Mouse (Mus musculus) frontal cortex, postnatal 10 days (tissue): ENCODE results near the gene Ktn1.

Experiments used
- DNase-seq, 2 experiments: peaks; one replicate each; pipeline ENCODE4 v3.0.0; 2022; ENCODE audit warnings: low spot score in 2 of 2, mixed read lengths in 1 of 2

The Ktn1 gene

DNA sequence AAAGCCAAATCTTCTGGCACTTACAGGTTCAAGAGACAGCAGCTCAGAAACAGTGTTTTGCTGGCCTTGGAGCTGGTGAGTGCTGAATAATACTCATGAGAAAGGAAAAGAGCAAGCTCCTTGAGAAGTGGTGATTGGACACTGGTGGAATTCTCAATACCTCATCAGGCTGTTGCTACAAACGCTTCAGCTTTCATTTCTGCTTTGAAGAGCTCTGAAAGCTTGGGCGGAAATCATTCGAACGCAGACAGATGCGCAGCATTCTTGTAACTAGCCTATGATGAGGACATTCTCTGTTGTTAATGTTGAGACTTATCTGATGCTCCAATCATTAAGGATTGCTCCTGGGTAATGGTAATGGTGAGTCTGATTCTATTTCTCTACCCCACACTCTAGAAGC lies at the start of gene Ktn1:
Ktn1 (plus strand) TSS at position 231 of the 400 bp plus-strand sequence.
- no peak for DNase-seq

GRCm38 (mm10) chr14:47613254-47613653 lies 35.0 kb upstream of the Ktn1 start:
- DNase-seq, result no peak

DNA sequence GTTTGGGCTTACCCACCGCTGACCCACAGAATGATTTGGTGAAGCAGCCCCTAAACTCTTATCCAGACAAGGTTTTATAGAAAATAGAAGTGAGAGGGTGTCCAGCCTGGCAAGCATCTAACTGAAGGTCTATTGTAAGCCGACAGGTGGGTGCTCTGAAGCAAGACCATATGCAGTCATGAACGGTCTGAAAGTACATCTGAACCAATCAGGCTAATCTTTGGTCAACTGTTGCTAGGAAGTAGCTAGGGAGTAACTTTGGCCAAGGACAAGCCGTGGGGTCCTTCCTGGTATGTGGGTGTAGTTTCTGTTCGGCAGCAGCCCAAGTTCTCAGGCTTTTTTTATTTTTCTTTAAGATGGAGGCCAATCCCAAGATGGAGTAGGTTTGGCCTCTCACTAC lies 29.4 kb upstream of the Ktn1 start:
- no peak for DNase-seq

DNA sequence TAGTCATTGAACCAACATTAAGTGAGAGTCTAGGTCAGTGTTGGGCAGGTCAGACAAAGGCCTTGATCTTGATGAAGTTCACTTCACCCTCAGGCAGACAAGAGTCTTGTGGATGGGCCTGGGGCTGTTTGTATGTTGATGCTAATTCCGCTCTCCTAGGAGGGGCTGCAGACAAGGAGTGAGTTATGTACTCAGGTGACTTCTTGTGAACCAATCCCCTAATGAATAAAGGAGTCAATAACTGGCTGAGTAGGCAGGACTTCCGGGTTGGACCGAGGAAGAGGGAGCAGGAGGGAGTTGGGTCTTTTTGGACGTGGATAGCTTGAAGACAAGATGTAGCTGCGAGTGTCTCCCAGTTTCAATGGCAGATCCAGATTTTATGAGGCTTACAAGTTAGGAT lies 26.3 kb upstream of the Ktn1 start:
- DNase-seq, result no peak

- DNase-seq, result no peak
Observed at GRCm38 (mm10) chr14:47624837-47625236, 23.4 kb upstream of the Ktn1 start.

DNA sequence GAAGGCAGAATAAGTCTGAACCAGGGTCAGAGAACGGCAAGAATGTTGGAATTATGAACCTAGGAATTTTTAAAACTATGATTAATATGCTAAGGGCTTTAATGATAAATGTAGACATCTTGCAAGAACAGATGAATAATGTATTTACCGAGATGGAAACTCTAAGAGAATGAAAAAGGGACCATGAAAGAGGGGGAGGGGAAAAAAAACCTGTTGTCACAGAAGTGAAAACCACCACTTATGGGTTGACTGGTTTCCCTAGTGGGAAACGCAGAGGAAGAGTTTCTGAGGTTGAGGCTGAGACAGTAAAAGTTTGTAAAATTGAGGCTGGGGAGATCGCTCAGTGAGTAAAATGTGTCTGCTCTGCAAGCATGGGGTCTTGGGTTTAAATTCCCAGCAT lies 22.1 kb upstream of the Ktn1 start:
- DNase-seq, result no peak

- no peak for DNase-seq
Observed at GRCm38 (mm10) chr14:47626812-47627211, 21.4 kb upstream of the Ktn1 start.

DNA sequence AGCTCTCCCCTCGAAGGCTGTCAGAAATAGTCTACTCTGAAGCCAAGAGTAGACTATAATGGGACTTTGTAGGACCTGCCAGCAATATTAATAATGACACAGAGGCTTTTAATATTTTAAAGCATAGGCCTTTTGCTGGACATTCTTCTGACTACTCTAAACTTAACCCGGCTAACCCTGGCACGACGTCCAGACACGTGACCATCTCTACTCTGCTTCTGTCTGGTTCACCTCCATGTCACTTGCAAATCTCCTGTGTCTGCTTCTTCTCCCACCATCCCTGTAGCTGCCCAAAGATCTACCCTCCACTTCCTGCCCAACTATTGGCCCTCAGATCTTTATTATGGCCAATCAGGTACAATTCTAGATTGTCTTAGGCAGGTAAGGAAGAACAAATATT lies 20.9 kb upstream of the Ktn1 start:
- no peak for DNase-seq

DNA sequence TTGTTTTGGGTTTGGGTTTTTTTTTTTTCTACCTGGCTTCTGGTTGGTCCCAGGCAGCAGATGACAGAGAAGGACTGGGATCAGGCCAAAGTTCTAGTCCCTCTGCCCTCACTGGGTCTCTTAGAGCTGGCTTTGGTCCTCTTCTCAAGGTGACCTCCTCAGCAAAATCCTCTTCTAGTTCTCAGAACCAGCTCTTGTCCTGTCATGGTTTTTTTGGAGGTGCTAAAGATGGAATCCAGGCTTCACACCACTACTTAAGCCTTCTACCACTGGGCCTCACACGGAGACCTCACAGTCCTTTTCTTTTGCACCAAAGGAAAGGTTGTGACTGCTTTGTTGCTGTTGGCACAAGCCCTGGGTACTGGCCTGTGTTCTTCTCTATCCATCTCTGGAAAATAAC lies 15.8 kb upstream of the Ktn1 start:
- no peak for DNase-seq

GRCm38 (mm10) chr14:47634410-47634809 lies 13.8 kb upstream of the Ktn1 start:
- no peak for DNase-seq

DNA sequence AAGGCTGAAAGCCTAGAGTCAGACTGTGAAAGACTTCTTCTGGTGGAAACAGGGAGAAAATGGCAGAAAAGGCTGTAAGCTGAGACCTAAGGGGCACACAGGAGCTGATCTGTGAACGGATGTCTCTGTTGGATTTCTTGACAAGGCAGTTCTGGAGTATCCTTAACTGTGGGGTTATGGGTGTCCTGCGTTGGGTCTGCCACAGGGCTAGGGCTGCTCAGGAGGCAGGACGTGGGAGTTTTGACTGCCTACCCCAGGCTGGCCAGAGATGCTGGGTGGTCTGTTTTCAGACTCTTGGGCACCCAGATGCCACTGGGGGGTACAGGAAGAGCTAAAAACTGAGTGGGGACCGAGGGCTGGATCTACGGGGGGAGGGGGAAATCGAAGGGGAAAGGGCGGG lies 13.4 kb upstream of the Ktn1 start:
- no peak for DNase-seq

GRCm38 (mm10) chr14:47638316-47638895 lies 9.8 kb upstream of the Ktn1 start:
- DNase-seq, result no peak

DNA sequence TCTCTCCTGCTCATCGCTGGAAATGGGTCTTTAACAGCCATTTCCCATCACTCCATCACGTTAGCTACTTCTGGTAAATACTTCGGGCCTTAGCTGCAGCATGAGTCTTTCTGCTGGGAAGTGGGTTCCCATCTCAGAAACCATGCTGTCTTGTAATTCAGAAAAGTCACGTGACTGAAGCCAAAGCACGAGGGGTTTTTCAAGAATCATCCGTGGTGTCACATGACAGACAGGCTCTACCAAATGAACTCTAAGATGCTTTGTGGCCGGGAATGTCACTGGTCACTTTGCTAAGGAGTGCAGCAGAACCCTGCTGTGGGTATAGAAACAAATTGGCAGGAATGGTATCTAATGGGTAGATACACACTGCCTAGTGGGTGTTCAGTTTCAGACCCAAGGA lies 2.6 kb upstream of the Ktn1 start:
- DNase-seq, result no peak

GRCm38 (mm10) chr14:47646246-47646645 lies 2.0 kb upstream of the Ktn1 start:
- DNase-seq, result no peak

DNA sequence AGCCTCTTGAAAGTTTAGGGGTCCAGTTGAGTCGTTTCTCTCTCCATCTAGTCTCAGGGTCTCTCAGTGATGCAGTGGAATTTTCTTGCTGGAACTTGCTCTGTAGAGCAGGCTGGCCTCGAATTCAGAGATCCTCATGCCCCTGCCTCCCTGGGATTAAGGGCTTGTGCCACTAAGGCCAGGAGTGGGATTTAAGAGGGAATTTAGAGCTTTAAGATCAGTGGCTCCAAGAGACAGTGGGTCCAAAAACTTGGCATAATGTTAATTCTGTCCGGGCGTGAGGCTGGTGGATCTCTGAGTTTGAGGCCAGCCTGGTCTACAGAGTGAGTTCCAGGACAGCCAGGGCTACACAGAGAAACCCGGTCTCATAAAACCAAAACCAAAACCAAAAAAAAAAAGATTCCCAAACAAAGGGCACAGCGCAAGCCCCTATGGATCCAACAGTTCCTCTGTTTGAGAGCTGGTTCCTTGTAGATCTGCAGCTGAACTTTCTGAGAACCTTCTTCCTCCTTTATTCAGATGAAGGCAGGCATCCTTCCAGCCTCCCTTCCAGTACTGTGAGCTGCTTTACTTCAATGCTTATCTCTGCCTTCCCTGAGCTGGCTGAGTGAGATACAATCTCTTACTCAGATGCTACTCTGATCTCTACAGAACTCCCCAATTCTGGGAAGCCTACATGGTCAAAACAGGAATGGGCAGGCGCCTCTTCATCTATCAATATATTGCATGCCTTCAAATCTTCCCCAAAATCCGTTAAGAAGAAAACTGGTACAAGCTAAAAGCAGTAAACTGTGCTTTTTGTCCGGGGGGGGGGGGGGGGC lies 1.3 kb upstream of the Ktn1 start:
- no peak for DNase-seq

- DNase-seq, result peak; percentile 73 to 77
Observed at GRCm38 (mm10) chr14:47648706-47649630, 720 bp downstream of the Ktn1 start.

- DNase-seq, result peak; percentile 17 to 46
Observed at GRCm38 (mm10) chr14:47649631-47650337, 1.5 kb downstream of the Ktn1 start.

GRCm38 (mm10) chr14:47650338-47650720 lies 2.1 kb downstream of the Ktn1 start:
- DNase-seq, result no peak

DNA sequence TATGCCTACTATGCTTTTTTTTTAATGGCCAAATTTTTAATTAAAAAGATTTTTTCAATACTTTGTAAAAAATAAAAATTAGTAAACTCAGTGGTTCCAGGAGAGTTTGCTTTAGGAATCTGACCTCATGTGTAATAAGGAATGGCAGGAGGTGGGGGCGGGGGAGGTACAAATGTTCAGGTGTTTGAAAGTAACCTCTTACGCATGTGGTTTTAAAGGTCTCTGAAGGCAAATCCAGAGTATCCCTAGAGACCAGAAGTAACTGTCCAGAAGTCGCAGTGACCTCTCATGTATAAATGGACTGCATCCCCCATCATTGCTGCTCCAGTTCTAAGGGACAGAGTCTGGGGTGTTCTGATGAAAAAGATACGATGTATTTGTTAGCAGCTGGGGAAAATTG lies 3.0 kb downstream of the Ktn1 start:
- DNase-seq, result no peak

DNA sequence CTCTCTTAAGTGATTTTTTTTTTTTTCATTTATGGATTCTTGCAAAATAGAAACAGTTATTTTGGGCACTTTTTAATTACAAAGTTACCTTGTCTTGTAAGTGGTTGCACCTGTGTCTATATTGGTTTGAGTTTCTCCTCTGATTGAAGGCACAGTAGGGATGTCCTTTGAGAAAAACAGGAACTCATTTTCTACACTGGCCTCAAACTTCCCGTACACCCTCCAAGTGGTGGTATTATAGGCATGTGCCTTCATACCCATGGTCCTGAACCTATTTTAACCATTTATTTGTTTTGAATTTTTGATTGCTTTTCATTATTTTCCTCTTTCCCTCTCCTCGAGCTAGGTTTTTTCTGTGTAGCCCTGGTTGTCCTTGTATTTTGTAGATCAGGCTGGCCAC lies 7.2 kb downstream of the Ktn1 start:
- DNase-seq, result no peak

DNA sequence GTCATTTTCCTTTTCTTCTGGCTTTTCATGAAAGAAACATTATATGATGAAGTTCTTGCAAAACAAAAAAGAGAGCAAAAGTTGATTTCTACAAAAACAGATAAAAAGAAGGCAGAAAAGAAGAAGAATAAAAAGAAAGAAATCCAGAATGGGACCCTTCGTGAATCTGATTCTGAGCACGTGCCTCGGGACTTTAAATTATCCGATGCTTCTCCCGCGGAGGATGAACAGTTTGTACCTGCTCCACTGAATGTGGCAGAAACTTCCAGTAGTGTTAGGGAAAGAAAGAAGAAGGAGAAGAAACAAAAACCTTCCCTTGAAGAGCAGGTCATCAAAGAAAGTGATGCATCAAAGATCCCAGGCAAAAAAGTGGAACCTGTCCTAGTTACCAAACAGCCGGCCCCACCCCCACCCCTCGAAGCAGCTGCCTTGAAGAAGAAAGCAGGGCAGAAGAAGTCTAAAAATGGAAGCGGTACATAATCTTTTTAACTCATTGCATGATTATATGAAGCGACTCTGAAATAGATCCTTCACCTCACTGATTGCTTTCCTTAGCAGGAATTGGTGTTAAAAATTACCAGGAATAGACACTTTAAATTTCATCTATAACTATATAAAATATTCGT lies 15.7 kb downstream of the Ktn1 start:
- no peak for DNase-seq
